Mouse (Mus musculus) erythroblast, embryonic 14.5 days (primary cell): ENCODE data around the gene Magi2.

Experiments
- GATA1 ChIP-seq: IDR thresholded peaks from 2 replicates; pipeline ENCODE4 v1.6.1; 2012; ENCODE audit warnings: low read length, inconsistent platforms, mixed read lengths
- TAL1 ChIP-seq: IDR thresholded peaks from 3 replicates; pipeline ENCODE4 v1.6.1; 2012; ENCODE audit warnings: low read length, inconsistent platforms, mixed read lengths

GRCm38 (mm10) chr5:19607700-19608099, 380.9 kb downstream of the Magi2 start:
- TF ChIP-seq GATA1 (no peak), TAL1 (no peak)
